Mouse (Mus musculus): ENCODE results near the gene Spic. TPM values are rescaled to one million over a fixed set of nuclear protein-coding genes. Genes with fewer than 3 reads are reported as not detected.
"Not testable (repeated sequence)": the region's sequence is repeated elsewhere in the genome, so short reads cannot be mapped to it uniquely, and the experiment has no call there.

Spic gene
- polyA plus RNA-seq, 1 experiment from 2014 or later: not detected

- Histone ChIP-seq H3K4me1 (no peaks in the 10 kb centered on the region), H3K27ac (replicated peaks) (no peak overlapping the region), H3K27me3 (no peaks in the 10 kb centered on the region), H3K9ac (replicated peaks) (no peak overlapping the region), H3K4me2 (replicated peaks) (no peak overlapping the region), H3K9me3 (no peaks in the 10 kb centered on the region), H3K36me3 (no peaks in the 10 kb centered on the region), H3K4me3 (no peak overlapping the region)
- ATAC-seq (ENCODE audit: low FRiP score, low read depth): no peak
- WGBS: 84% methylated on average over 6 of the region's 6 CpGs
Observed at GRCm38 (mm10) chr10:88712359-88712758, 27.5 kb upstream of the Spic start.

GRCm38 (mm10) chr10:88708671-88709523 is 24.1 kb upstream of the Spic start:
- Histone ChIP-seq H3K9ac (replicated peaks) (no peak overlapping the region), H3K4me2 (replicated peaks) (no peak overlapping the region), H3K27me3 (no peaks in the 10 kb centered on the region), H3K36me3 (no peaks in the 10 kb centered on the region), H3K4me1 (no peaks in the 10 kb centered on the region), H3K4me3 (no peak overlapping the region), H3K27ac (replicated peaks) (no peak overlapping the region), H3K9me3 (no peaks in the 10 kb centered on the region)
- no peak for ATAC-seq (ENCODE audit: low FRiP score, low read depth)
- 61% methylated on average over 10 of the region's 10 CpGs for WGBS

- H3K9me3 ChIP-seq: no peaks in the 10 kb centered on the region
- no peak overlapping the region for H3K4me3 ChIP-seq
- no peaks in the 10 kb centered on the region for H3K4me1 ChIP-seq
- no peaks in the 10 kb centered on the region for H3K27me3 ChIP-seq
- no peak overlapping the region for H3K9ac ChIP-seq (replicated peaks)
- no peak overlapping the region for H3K27ac ChIP-seq (replicated peaks)
- 68% methylated on average over 6 of the region's 6 CpGs for WGBS
- H3K36me3 ChIP-seq: no peaks in the 10 kb centered on the region
- ATAC-seq (ENCODE audit: low FRiP score, low read depth): no peak
- H3K4me2 ChIP-seq (replicated peaks): no peak overlapping the region
Observed at GRCm38 (mm10) chr10:88700938-88701337, 16.1 kb upstream of the Spic start.

GRCm38 (mm10) chr10:88682904-88683563 is 1.8 kb downstream of the Spic start:
- Histone ChIP-seq H3K9me3 (no peaks in the 10 kb centered on the region), H3K4me1 (no peaks in the 10 kb centered on the region), H3K36me3 (no peaks in the 10 kb centered on the region), H3K27ac (replicated peaks) (no peak overlapping the region), H3K4me3 (no peak overlapping the region), H3K4me2 (replicated peaks) (no peak overlapping the region), H3K27me3 (no peaks in the 10 kb centered on the region), H3K9ac (replicated peaks) (no peak overlapping the region)
- no peak for ATAC-seq (ENCODE audit: low FRiP score, low read depth)
- WGBS: 87% methylated on average over 4 of the region's 4 CpGs

- Histone ChIP-seq H3K9ac (replicated peaks) (no peak overlapping the region), H3K4me1 (no peaks in the 10 kb centered on the region), H3K36me3 (no peaks in the 10 kb centered on the region), H3K4me2 (replicated peaks) (no peak overlapping the region), H3K9me3 (no peaks in the 10 kb centered on the region), H3K27me3 (no peaks in the 10 kb centered on the region), H3K27ac (replicated peaks) (no peak overlapping the region), H3K4me3 (no peak overlapping the region)
- ATAC-seq (ENCODE audit: low FRiP score, low read depth): no peak
- 91% methylated on average over 7 of the region's 7 CpGs for WGBS
Observed at GRCm38 (mm10) chr10:88672825-88673224, 12.0 kb downstream of the Spic start.

- H3K36me3 ChIP-seq: no peaks in the 10 kb centered on the region
- 92% methylated on average over 6 of the region's 6 CpGs for WGBS
- ATAC-seq (ENCODE audit: low FRiP score, low read depth): no peak
Observed at GRCm38 (mm10) chr10:88672123-88672522, 12.7 kb downstream of the Spic start.

GRCm38 (mm10) chr10:88669719-88670118 is 15.1 kb downstream of the Spic start:
- H3K4me1 ChIP-seq: no peaks in the 10 kb centered on the region
- no peaks in the 10 kb centered on the region for H3K9me3 ChIP-seq
- no peaks in the 10 kb centered on the region for H3K36me3 ChIP-seq
- no peak for ATAC-seq (ENCODE audit: low FRiP score, low read depth)
- 37% methylated on average over 1 of the region's 1 CpGs for WGBS
- H3K27ac ChIP-seq (replicated peaks): no peak overlapping the region
- H3K9ac ChIP-seq (replicated peaks): no peak overlapping the region
- no peak overlapping the region for H3K4me2 ChIP-seq (replicated peaks)
- H3K4me3 ChIP-seq: no peak overlapping the region
- H3K27me3 ChIP-seq: no peaks in the 10 kb centered on the region

More at GRCm38 (mm10) chr10:88672123-88672522, 12.7 kb downstream of the Spic start:
- no peaks in the 10 kb centered on the region for H3K9me3 ChIP-seq
- no peak overlapping the region for H3K9ac ChIP-seq (replicated peaks)
- H3K4me2 ChIP-seq (replicated peaks): no peak overlapping the region
- H3K4me1 ChIP-seq: no peaks in the 10 kb centered on the region
- no peak overlapping the region for H3K27ac ChIP-seq (replicated peaks)
- H3K4me3 ChIP-seq: no peak overlapping the region
- no peaks in the 10 kb centered on the region for H3K27me3 ChIP-seq

- not testable (repeated sequence) for H3K9me3 ChIP-seq; ATAC-seq (ENCODE audit: low FRiP score, low read depth); H3K36me3 ChIP-seq; H3K4me1 ChIP-seq; H3K27ac ChIP-seq (replicated peaks); H3K27me3 ChIP-seq; H3K9ac ChIP-seq (replicated peaks); H3K4me2 ChIP-seq (replicated peaks); H3K4me3 ChIP-seq
Observed at GRCm38 (mm10) chr10:88663856-88664255, 21.0 kb downstream of the Spic start.

GRCm38 (mm10) chr10:88658918-88659317 is 25.9 kb downstream of the Spic start:
- no peaks in the 10 kb centered on the region for H3K4me1 ChIP-seq
- no peaks in the 10 kb centered on the region for H3K9me3 ChIP-seq
- no peak overlapping the region for H3K9ac ChIP-seq (replicated peaks)
- 89% methylated on average over 4 of the region's 4 CpGs for WGBS
- no peak overlapping the region for H3K27ac ChIP-seq (replicated peaks)
- no peak for ATAC-seq (ENCODE audit: low FRiP score, low read depth)
- H3K4me2 ChIP-seq (replicated peaks): no peak overlapping the region
- no peak overlapping the region for H3K4me3 ChIP-seq
- no peaks in the 10 kb centered on the region for H3K36me3 ChIP-seq
- no peaks in the 10 kb centered on the region for H3K27me3 ChIP-seq

GRCm38 (mm10) chr10:88645448-88645847 is 39.4 kb downstream of the Spic start:
- no peak for ATAC-seq (ENCODE audit: low FRiP score, low read depth)
- Histone ChIP-seq H3K36me3 (no peaks in the 10 kb centered on the region), H3K27ac (replicated peaks) (no peak overlapping the region), H3K4me1 (no peaks in the 10 kb centered on the region), H3K4me3 (no peak overlapping the region), H3K4me2 (replicated peaks) (no peak overlapping the region), H3K9me3 (no peaks in the 10 kb centered on the region), H3K27me3 (no peaks in the 10 kb centered on the region), H3K9ac (replicated peaks) (no peak overlapping the region)
- 81% methylated on average over 5 of the region's 5 CpGs for WGBS

GRCm38 (mm10) chr10:88631330-88631953 is 53.4 kb downstream of the Spic start:
- no peak for ATAC-seq (ENCODE audit: low FRiP score, low read depth)
- no peaks in the 10 kb centered on the region for H3K4me1 ChIP-seq
- H3K4me3 ChIP-seq: no peak overlapping the region
- no peaks in the 10 kb centered on the region for H3K36me3 ChIP-seq
- no peak overlapping the region for H3K4me2 ChIP-seq (replicated peaks)
- WGBS: 88% methylated on average over 10 of the region's 10 CpGs
- no peak overlapping the region for H3K9ac ChIP-seq (replicated peaks)
- H3K9me3 ChIP-seq: no peaks in the 10 kb centered on the region
- H3K27ac ChIP-seq (replicated peaks): no peak overlapping the region
- H3K27me3 ChIP-seq: no peaks in the 10 kb centered on the region

GRCm38 (mm10) chr10:88630663-88631329 is 54.0 kb downstream of the Spic start:
- Histone ChIP-seq H3K4me1 (no peaks in the 10 kb centered on the region), H3K27ac (replicated peaks) (no peak overlapping the region), H3K9me3 (no peaks in the 10 kb centered on the region), H3K9ac (replicated peaks) (no peak overlapping the region), H3K4me3 (no peak overlapping the region), H3K4me2 (replicated peaks) (no peak overlapping the region), H3K27me3 (no peaks in the 10 kb centered on the region), H3K36me3 (no peaks in the 10 kb centered on the region)
- ATAC-seq (ENCODE audit: low FRiP score, low read depth): no peak
- 84% methylated on average over 2 of the region's 2 CpGs for WGBS

Data from midbrain, embryonic 12.5 days (tissue).